14 mouse cellular contexts compared by ENCODE assay signal in genomic region chr11:95266540-95267245, GRCm38 (mm10). TPM values are rescaled to one million over a fixed set of nuclear protein-coding genes. Genes with fewer than 3 reads are reported as not detected.
DNase-seq lines count a peak whose midpoint lies in the region; ATAC-seq and TF ChIP-seq lines count a peak whose summit lies in the region.
"Had no signal": no experiment of that assay in that cellular context is flagged by ENCODE, and none has a peak within 500 bp of the region (broad histone marks: within the 10 kb centered on the region; RNA-seq: fewer than 3 reads in every experiment).

No protein-coding gene starts in this region.

- H3K9me3 ChIP-seq in intestine, embryonic 16.5 days (ENCODE audit: control insufficient read depth, low read length) = no peaks in the 10 kb centered on the region
- H3K9me3 ChIP-seq in lung, embryonic 14.5 days (ENCODE audit: low read depth, low read length) = no peaks in the 10 kb centered on the region
- H3K9me3 ChIP-seq: hindbrain, embryonic 10.5 days; midbrain, embryonic 10.5 days; stomach, embryonic 15.5 days had no signal

- no peak overlapping the region for H3K4me2 ChIP-seq in intestine, embryonic 16.5 days (ENCODE audit: low read depth, low read length)
- no peak overlapping the region for H3K4me2 ChIP-seq in lung, embryonic 14.5 days
- H3K4me2 ChIP-seq: stomach, embryonic 15.5 days had no signal

- no peak overlapping the region for H3K4me3 ChIP-seq in intestine, embryonic 16.5 days (ENCODE audit: low read length)
- H3K4me3 ChIP-seq in lung, embryonic 14.5 days (ENCODE audit: low read depth, low read length) = no peak overlapping the region
- H3K4me3 ChIP-seq: erythroblast, embryonic 14.5 days; hindbrain, embryonic 10.5 days; midbrain, embryonic 10.5 days; stomach, embryonic 15.5 days had no signal

- 57% methylated on average over 6 of the region's 6 CpGs for WGBS in intestine, embryonic 16.5 days
- 46% methylated on average over 6 of the region's 6 CpGs for WGBS in lung, embryonic 14.5 days

- H3K4me1 ChIP-seq in intestine, embryonic 16.5 days (ENCODE audit: control insufficient read depth, insufficient read depth, low read length) = peaks cover 4% of the 10 kb centered on the region; the same call in 1 of the 2 replicates
- H3K4me1 ChIP-seq in lung, embryonic 14.5 days (ENCODE audit: insufficient read depth) = no peaks in the 10 kb centered on the region

- intact Hi-C loops in gastrocnemius, postnatal 14 days (cut with DNase I; ENCODE audit: low total_unique reads) = loop anchor here (5.0 to 10.0 kb wide), 2 partner anchors 36 to 118 kb away; partner anchors contain the start of gene Slc35b1
- intact Hi-C loops in left cerebral cortex, postnatal 36 days (cut with DNase I) = no loop called here

- H3K36me3 ChIP-seq in intestine, embryonic 16.5 days (ENCODE audit: control insufficient read depth, insufficient read depth, low read length) = peaks cover 7% of the 10 kb centered on the region; the same call in 1 of the 2 replicates
- H3K36me3 ChIP-seq in lung, embryonic 14.5 days (ENCODE audit: insufficient read depth) = peaks cover 33% of the 10 kb centered on the region

- peak; percentile 43; the same call in 1 of the 2 replicates for ATAC-seq in intestine, embryonic 16.5 days
- 0 out of 2 replicates have a peak, but pooled peaks have one; percentile 46 for ATAC-seq in lung, embryonic 14.5 days (ENCODE audit: insufficient read depth)

- TF ChIP-seq CTCF in lung, embryonic 14.5 days (IDR thresholded peaks at IDR 0.05; ENCODE audit: low read depth) = no peak

- no peak overlapping the region for H3K9ac ChIP-seq in intestine, embryonic 16.5 days (ENCODE audit: low read depth, low read length)
- no peak overlapping the region for H3K9ac ChIP-seq in lung, embryonic 14.5 days
- H3K9ac ChIP-seq: stomach, embryonic 15.5 days had no signal

- H3K27ac ChIP-seq in intestine, embryonic 16.5 days (ENCODE audit: low read length) = no peak overlapping the region
- H3K27ac ChIP-seq in lung, embryonic 14.5 days (ENCODE audit: low read depth) = no peak overlapping the region
- H3K27ac ChIP-seq: hindbrain, embryonic 10.5 days; midbrain, embryonic 10.5 days; stomach, embryonic 15.5 days had no signal

- peak; percentile 28 for DNase-seq in gastrocnemius, postnatal 14 days
- DNase-seq in gastrocnemius, adult 8-10 months (ENCODE audit: low spot score in 2 of 2) = no peak
- peak; percentile 61 for DNase-seq in adrenal gland, adult 2 months
- no peak for DNase-seq in lung, embryonic 14.5 days
- no peak for DNase-seq in cerebellum, postnatal 14 days
- DNase-seq in left cerebral cortex, postnatal 36 days (ENCODE audit: low spot score in 2 of 2) = no peak
- DNase-seq in neural tube, embryonic 10.5 days (ENCODE audit: extremely low spot score, low spot score) = no peak
- DNase-seq: cerebellum, adult 9-10 months; left cerebral cortex, postnatal 4 days had no signal

- H3K27me3 ChIP-seq in intestine, embryonic 16.5 days (replicated peaks; ENCODE audit: control insufficient read depth, insufficient read depth, low read length) = no peaks in the 10 kb centered on the region
- H3K27me3 ChIP-seq in lung, embryonic 14.5 days (ENCODE audit: insufficient read depth, low read length) = no peaks in the 10 kb centered on the region
- H3K27me3 ChIP-seq: stomach, embryonic 15.5 days had no signal

RNA-seq across cellular contexts. Expression of gene Tac4, which starts 5.4 kb away (rescaled TPM):
- total RNA-seq in gastrocnemius, postnatal 14 days (2021) = not detected
- not detected for total RNA-seq in gastrocnemius, adult 8-10 months (2022)
- total RNA-seq in adrenal gland, adult 2 months (2021) = not detected
- polyA plus RNA-seq in adrenal gland, adult 2 months (2012; rRNA removed) = not detected in 2 replicates
- polyA plus RNA-seq in intestine, embryonic 16.5 days (2015; fragmentation: Nextera tagmentation; extraction: Ambion mirVana) = not detected in 2 replicates
- not detected in 2 replicates for polyA plus RNA-seq in lung, embryonic 14.5 days (2014; fragmentation: Nextera tagmentation; extraction: Ambion mirVana)
- not detected for total RNA-seq in left cerebral cortex, postnatal 36 days (2021)
- total RNA-seq: left cerebral cortex, postnatal 4 days had no signal
- polyA plus RNA-seq: erythroblast, embryonic 14.5 days; hindbrain, embryonic 10.5 days; midbrain, embryonic 10.5 days had no signal

RNA-seq across cellular contexts. Expression of gene Kat7, which starts 43.4 kb away (rescaled TPM):
- 10 to 100 TPM; 21.7 to 24.4 TPM for total RNA-seq in gastrocnemius, postnatal 14 days (2021)
- 10 to 100 TPM; 19.8 to 28.9 (median 24.2) TPM for total RNA-seq in gastrocnemius, adult 8-10 months (2022)
- total RNA-seq in adrenal gland, adult 2 months (2021) = 10 to 100 TPM; 51.7 to 64.2 TPM
- 21.5 and 23.8 TPM in 2 replicates for polyA plus RNA-seq in adrenal gland, adult 2 months (2012; rRNA removed)
- polyA plus RNA-seq in intestine, embryonic 16.5 days (2015; fragmentation: Nextera tagmentation; extraction: Ambion mirVana) = 61.1 and 64.5 TPM in 2 replicates
- polyA plus RNA-seq in lung, embryonic 14.5 days (2014; fragmentation: Nextera tagmentation; extraction: Ambion mirVana) = 77.0 and 83.7 TPM in 2 replicates
- total RNA-seq in left cerebral cortex, postnatal 36 days (2021) = 10 to 100 TPM; 69.3 to 74.3 TPM

Comparison
In these comparisons a context has a peak if more than half of its experiments do, and no peak if none do; other contexts are left out.
1. DNase-seq: peak in gastrocnemius, postnatal 14 days (single experiment) and adrenal gland, adult 2 months (single experiment); none in gastrocnemius, adult 8-10 months (0 of 2), lung, embryonic 14.5 days (single experiment), cerebellum, postnatal 14 days (0 of 2), left cerebral cortex, postnatal 36 days (0 of 2) and neural tube, embryonic 10.5 days (single experiment).